Comparison of ENCODE assay signal across 8 mouse cellular contexts in genomic region chr4:130138441-130139213, GRCm38 (mm10). TPM values are rescaled to one million over a fixed set of nuclear protein-coding genes. Genes with fewer than 3 reads are reported as not detected.
DNase-seq lines count a peak whose midpoint lies in the region; ATAC-seq lines count a peak whose summit lies in the region.

No protein-coding gene starts in this region.

- H3K9me3 ChIP-seq in hindbrain, embryonic 13.5 days = no peaks in the 10 kb centered on the region

- peak overlapping the region; percentile 85 for H3K4me2 ChIP-seq in hindbrain, embryonic 13.5 days

- peak overlapping the region; percentile 69 for H3K9ac ChIP-seq in hindbrain, embryonic 13.5 days

- under 1% methylated on average over 56 of the region's 57 CpGs for WGBS in hindbrain, embryonic 13.5 days

- H3K27ac ChIP-seq in hindbrain, embryonic 13.5 days = no peak overlapping the region

- DNase-seq in T-cell, adult 2 months (ENCODE audit: low spot score) = peak; percentile 12
- peak; percentile 26 for DNase-seq in cerebellum, adult 9-11 months
- peak; percentile 58 to 67 for DNase-seq in frontal cortex, postnatal 36 days (ENCODE audit: low spot score in 2 of 2)
- DNase-seq in left cerebral cortex, adult 18-20 months (ENCODE audit: low spot score in 2 of 2) = peak; percentile 53 to 67
- peak; percentile 71 to 83 for DNase-seq in right cerebral cortex, postnatal 10 days (ENCODE audit: low spot score in 2 of 2)

- peaks cover 41% of the 10 kb centered on the region for H3K4me1 ChIP-seq in hindbrain, embryonic 13.5 days (replicated peaks)

- peak overlapping the region; percentile 42 for H3K4me3 ChIP-seq in hindbrain, embryonic 13.5 days

- H3K27me3 ChIP-seq in hindbrain, embryonic 13.5 days = peaks cover 80% of the 10 kb centered on the region

- ATAC-seq in hindbrain, embryonic 13.5 days (ENCODE audit: low FRiP score) = peak; percentile 55
- peak; percentile 93 for ATAC-seq in megakaryocyte, adult 5-6 weeks (ENCODE audit: poor library complexity, severe bottlenecking)
- no peak for ATAC-seq in activated CD4-positive, CD25-positive, alpha-beta regulatory T cell, adult 4 months

- no peaks in the 10 kb centered on the region for H3K36me3 ChIP-seq in hindbrain, embryonic 13.5 days

RNA-seq across cellular contexts. Expression of gene Hcrtr1, which starts 0.5 kb away (rescaled TPM):
- 0.60 and 1.0 TPM in 2 replicates for polyA plus RNA-seq in hindbrain, embryonic 13.5 days (2015; fragmentation: Nextera tagmentation; extraction: Ambion mirVana)
- 1 to 10 TPM; 1.6 to 2.4 TPM for total RNA-seq in left cerebral cortex, adult 18-20 months (2021)
- not detected in 2 replicates for total RNA-seq in megakaryocyte, adult 5-6 weeks (2015)
- not detected in 2 replicates for total RNA-seq in megakaryocyte, adult 5-6 weeks (2017)
- polyA plus RNA-seq in activated CD4-positive, CD25-positive, alpha-beta regulatory T cell, adult 4 months (2017; shearing (Covaris generic)) = not detected

RNA-seq across cellular contexts. Expression of gene Pef1, which starts 36.3 kb away (rescaled TPM):
- 65.1 and 65.7 TPM in 2 replicates for polyA plus RNA-seq in hindbrain, embryonic 13.5 days (2015; fragmentation: Nextera tagmentation; extraction: Ambion mirVana)
- 10 to 100 TPM; 79.7 to 82.3 TPM for total RNA-seq in left cerebral cortex, adult 18-20 months (2021)
- total RNA-seq in megakaryocyte, adult 5-6 weeks (2015) = 53.1 TPM in 2 replicates
- 12.3 and 18.0 TPM in 2 replicates for total RNA-seq in megakaryocyte, adult 5-6 weeks (2017)
- polyA plus RNA-seq in activated CD4-positive, CD25-positive, alpha-beta regulatory T cell, adult 4 months (2017; shearing (Covaris generic)) = 10 to 100 TPM; 28.6 to 41.4 TPM

RNA-seq across cellular contexts. Expression of gene Tinagl1, which starts 36.3 kb away (rescaled TPM):
- polyA plus RNA-seq in hindbrain, embryonic 13.5 days (2015; fragmentation: Nextera tagmentation; extraction: Ambion mirVana) = 7.5 and 7.6 TPM in 2 replicates
- total RNA-seq in left cerebral cortex, adult 18-20 months (2021) = 10 to 100 TPM; 10.5 to 19.5 TPM
- total RNA-seq in megakaryocyte, adult 5-6 weeks (2015) = 11.4 and 12.3 TPM in 2 replicates
- 8.3 and 13.7 TPM in 2 replicates for total RNA-seq in megakaryocyte, adult 5-6 weeks (2017)
- not detected for polyA plus RNA-seq in activated CD4-positive, CD25-positive, alpha-beta regulatory T cell, adult 4 months (2017; shearing (Covaris generic))

Comparison
In these comparisons a context has a peak if more than half of its experiments do, and no peak if none do; other contexts are left out.
1. DNase-seq: peak in every context shown above with its lines; median percentile 77 in right cerebral cortex, postnatal 10 days; 62 in frontal cortex, postnatal 36 days; 60 in left cerebral cortex, adult 18-20 months; 26 in cerebellum, adult 9-11 months; 12 in T-cell, adult 2 months.